Mouse (Mus musculus) heart, adult 2 months (tissue): Measurements from ENCODE around the gene Cdh16. TPM values are rescaled to one million over a fixed set of nuclear protein-coding genes. Genes with fewer than 3 reads are reported as not detected.

Experiments used
- DNase-seq, 2 experiments: peaks; one replicate each; pipeline ENCODE4 v3.0.0; 2021
- H3K27ac ChIP-seq: fragments of 200-600 bp; 2 replicates; pipeline ENCODE4 v1.8.1; 2022
- H3K27me3 ChIP-seq: fragments of 200-500 bp; 2 replicates; pipeline ENCODE4 v1.6.1; 2012; ENCODE audit warnings: mild to moderate bottlenecking, low read length, inconsistent platforms, mixed read lengths; ENCODE audit not compliant: control insufficient read depth, insufficient read depth
- H3K36me3 ChIP-seq: fragments of 200-500 bp; 2 replicates; pipeline ENCODE4 v1.6.1; 2012; ENCODE audit warnings: low read length, inconsistent platforms; ENCODE audit not compliant: control insufficient read depth, insufficient read depth
- H3K4me1 ChIP-seq: fragments of 200-500 bp; 2 replicates; pipeline ENCODE4 v1.6.1; 2011; ENCODE audit warnings: low read length; ENCODE audit not compliant: control insufficient read depth, insufficient read depth
- H3K4me3 ChIP-seq: fragments of 200-600 bp; 2 replicates; pipeline ENCODE4 v1.8.1; 2022
- H3K79me2 ChIP-seq: fragments of 200-500 bp; replicated peaks from 2 replicates; pipeline ENCODE4 v1.6.1; 2012; ENCODE audit warnings: mild to moderate bottlenecking, inconsistent platforms, low read length, moderate library complexity, mixed read lengths; ENCODE audit not compliant: control insufficient read depth, insufficient read depth
- H3K9ac ChIP-seq: fragments of 200-500 bp; 2 replicates; pipeline ENCODE4 v1.6.1; 2012; ENCODE audit warnings: low read depth, mild to moderate bottlenecking, control low read depth, inconsistent platforms, low read length, mixed read lengths
- CTCF ChIP-seq: fragments of 200-600 bp; IDR thresholded peaks from 2 replicates; pipeline ENCODE4 v1.8.1; 2022; ENCODE audit warnings: antibody characterized with exemption, mild to moderate bottlenecking, moderate library complexity
- EP300 ChIP-seq: fragments of 200-500 bp; IDR thresholded peaks from 2 replicates; pipeline ENCODE4 v1.6.1; 2011; ENCODE audit warnings: low read depth, low read length, control low read depth; ENCODE audit not compliant: insufficient read depth
- POLR2A ChIP-seq: fragments of 200-500 bp; IDR thresholded peaks from 2 replicates; pipeline ENCODE4 v1.6.1; 2011; ENCODE audit warnings: mild to moderate bottlenecking, low read depth, low read length, control low read depth; ENCODE audit not compliant: insufficient read depth
- WGBS: fragments of 180-500 bp; shearing (Covaris S2); methylation state at CpG from one replicate; pipeline ENCODE4 v1.1.7; 2018; 5-methylcytosine and 5-hydroxymethylcytosine counted together
- intact Hi-C: fragments of 180-260 bp; cut with DNase I; formaldehyde crosslinking; loops from one replicate; pipeline ENCODE4 v1.15.1; 2025
- polyA plus RNA-seq: library from polyadenylated mRNA; depleted of rRNA; stranded (reverse); fragments of >200 nt; gene quantifications from 2 replicates; pipeline ENCODE4 v1.2.3, GENCODE M21; 2012; rRNA removed
- total RNA-seq, 2 experiments: library from RNA; stranded (reverse); gene quantifications; 2 replicates each; pipeline ENCODE4 v1.2.3; 2021

Gene Cdh16
- total and polyA plus RNA-seq, 3 experiments: 3.3 to 7.1 (median 4.3) TPM

GRCm38 (mm10) chr8:104569559-104569958 lies 54.6 kb downstream of the Cdh16 start:
- Histone ChIP-seq H3K79me2 (no peaks in the 10 kb centered on the region), H3K27me3 (no peaks in the 10 kb centered on the region), H3K4me3 (no peak overlapping the region), H3K27ac (peak overlapping the region; percentile 23), H3K36me3 (no peaks in the 10 kb centered on the region), H3K4me1 (peaks cover 1% of the 10 kb centered on the region; the same call in 1 of the 2 replicates), H3K9ac (no peak overlapping the region)
- TF ChIP-seq POLR2A (no peak), EP300 (no peak), CTCF (peak; percentile 72)
- WGBS: 20% methylated on average over 1 of the region's 1 CpGs
- peak; percentile 29 to 39 for DNase-seq
- intact Hi-C loops: loop anchor here (10.0 kb wide), 1 partner anchor 465 kb away; the partner anchor contains the start of gene Cdh5

GRCm38 (mm10) chr8:104565457-104565798 lies 58.8 kb downstream of the Cdh16 start:
- intact Hi-C loops: loop anchor here (1.0 to 10.0 kb wide), 2 partner anchors 31 to 461 kb away; partner anchors contain the start of genes Car7, Cdh5 and Nae1
- Histone ChIP-seq H3K4me1 (peaks cover 1% of the 10 kb centered on the region; the same call in 1 of the 2 replicates), H3K79me2 (no peaks in the 10 kb centered on the region), H3K9ac (no peak overlapping the region), H3K27me3 (no peaks in the 10 kb centered on the region), H3K27ac (no peak overlapping the region), H3K4me3 (no peak overlapping the region), H3K36me3 (no peaks in the 10 kb centered on the region)
- WGBS: 91% methylated on average over 5 of the region's 5 CpGs
- DNase-seq: no peak
- TF ChIP-seq CTCF (no peak), POLR2A (no peak), EP300 (no peak)

- Histone ChIP-seq H3K4me1 (peaks cover 1% of the 10 kb centered on the region; the same call in 1 of the 2 replicates), H3K4me3 (no peak overlapping the region), H3K36me3 (no peaks in the 10 kb centered on the region), H3K79me2 (no peaks in the 10 kb centered on the region), H3K27me3 (no peaks in the 10 kb centered on the region), H3K27ac (no peak overlapping the region), H3K9ac (no peak overlapping the region)
- DNase-seq: peak; percentile 85 to 86
- intact Hi-C loops: loop anchor here (1.0 to 10.0 kb wide), 2 partner anchors 31 to 460 kb away; partner anchors contain the start of genes Car7, Cdh5 and Nae1
- 14% methylated on average over 22 of the region's 22 CpGs for WGBS
- TF ChIP-seq POLR2A: no peak
- peak; percentile 77 for TF ChIP-seq CTCF
- TF ChIP-seq EP300: peak; percentile 92
Measured at GRCm38 (mm10) chr8:104564633-104565456, 59.4 kb downstream of the Cdh16 start.

GRCm38 (mm10) chr8:104560731-104561130 lies 63.5 kb downstream of the Cdh16 start:
- Histone ChIP-seq H3K27ac (no peak overlapping the region), H3K4me3 (no peak overlapping the region), H3K79me2 (no peaks in the 10 kb centered on the region), H3K9ac (no peak overlapping the region), H3K4me1 (peaks cover 1% of the 10 kb centered on the region; the same call in 1 of the 2 replicates), H3K36me3 (no peaks in the 10 kb centered on the region), H3K27me3 (no peaks in the 10 kb centered on the region)
- intact Hi-C loops: loop anchor here (10.0 kb wide), 1 partner anchor 456 kb away; the partner anchor contains the start of gene Cdh5
- DNase-seq: no peak
- TF ChIP-seq EP300 (no peak), CTCF (no peak), POLR2A (no peak)

GRCm38 (mm10) chr8:104557226-104557625 lies 67.0 kb downstream of the Cdh16 start:
- Histone ChIP-seq H3K36me3 (no peaks in the 10 kb centered on the region), H3K9ac (no peak overlapping the region), H3K27me3 (no peaks in the 10 kb centered on the region), H3K4me3 (no peak overlapping the region), H3K4me1 (peaks cover 3% of the 10 kb centered on the region), H3K27ac (no peak overlapping the region), H3K79me2 (no peaks in the 10 kb centered on the region)
- WGBS: 70% methylated on average over 7 of the region's 7 CpGs
- intact Hi-C loops: no loop called here
- TF ChIP-seq CTCF (no peak), POLR2A (no peak), EP300 (no peak)
- no peak for DNase-seq

- peak in 1 of 2 experiments; percentile 11 for DNase-seq
- Histone ChIP-seq H3K4me3 (no peak overlapping the region), H3K36me3 (no peaks in the 10 kb centered on the region), H3K9ac (no peak overlapping the region), H3K4me1 (peaks cover 3% of the 10 kb centered on the region), H3K79me2 (no peaks in the 10 kb centered on the region), H3K27ac (peak overlapping the region; percentile 28; the same call in 1 of the 2 replicates), H3K27me3 (no peaks in the 10 kb centered on the region)
- intact Hi-C loops: no loop called here
- TF ChIP-seq POLR2A (no peak), EP300 (no peak), CTCF (no peak)
- WGBS: 35% methylated on average over 4 of the region's 4 CpGs
Measured at GRCm38 (mm10) chr8:104555191-104555590, 69.0 kb downstream of the Cdh16 start.

Other genes starting within 250 kb of the Cdh16 start
- 10 to 100 TPM; 10.0 to 11.4 TPM for gene Cmtm4, start 228.6 kb downstream of the Cdh16 start, total RNA-seq
- 7.3 and 13.4 TPM in 2 replicates for gene Cmtm4, start 228.6 kb downstream of the Cdh16 start, polyA plus RNA-seq
- gene Dync1li2, start 181.3 kb downstream of the Cdh16 start, total RNA-seq: 100 to 1,000 TPM in 1 of 2 experiments, 10 to 100 TPM in 1; 86.8 to 107 TPM
- 20.2 and 38.5 TPM in 2 replicates for gene Dync1li2, start 181.3 kb downstream of the Cdh16 start, polyA plus RNA-seq
- gene Terb1, start 114.5 kb downstream of the Cdh16 start, total RNA-seq: not detected
- not detected in 2 replicates for gene Terb1, start 114.5 kb downstream of the Cdh16 start, polyA plus RNA-seq
- gene Nae1, start 89.8 kb downstream of the Cdh16 start, total RNA-seq: 10 to 100 TPM; 27.0 to 31.4 TPM
- gene Nae1, start 89.8 kb downstream of the Cdh16 start, polyA plus RNA-seq: 11.0 and 28.0 TPM in 2 replicates
- 1 to 10 TPM; 2.0 to 2.9 TPM for gene Car7, start 89.7 kb downstream of the Cdh16 start, total RNA-seq
- 9.3 and 11.2 TPM in 2 replicates for gene Car7, start 89.7 kb downstream of the Cdh16 start, polyA plus RNA-seq
- gene Pdp2, start 32.9 kb downstream of the Cdh16 start, total RNA-seq: 10 to 100 TPM; 18.4 to 35.8 TPM
- gene Pdp2, start 32.9 kb downstream of the Cdh16 start, polyA plus RNA-seq: 10.0 and 18.8 TPM in 2 replicates
- 100 to 1,000 TPM; 123 to 414 TPM for gene Rrad, start 6.9 kb upstream of the Cdh16 start, total RNA-seq
- gene Rrad, start 6.9 kb upstream of the Cdh16 start, polyA plus RNA-seq: 205 and 316 TPM in 2 replicates
- gene Ciao2b, start 17.6 kb upstream of the Cdh16 start, total RNA-seq: 10 to 100 TPM; 63.9 to 66.9 TPM
- gene Ciao2b, start 17.6 kb upstream of the Cdh16 start, polyA plus RNA-seq: 51.6 and 58.1 TPM in 2 replicates
- not detected for gene Ces2a, start 109.6 kb upstream of the Cdh16 start, total RNA-seq
- 0.18 TPM in 1 of 2 replicates, not detected in the other for gene Ces2a, start 109.6 kb upstream of the Cdh16 start, polyA plus RNA-seq
- under 1 TPM; 0.16 to 0.32 TPM for gene Ces2b, start 207.2 kb upstream of the Cdh16 start, total RNA-seq
- gene Ces2b, start 207.2 kb upstream of the Cdh16 start, polyA plus RNA-seq: 0.06 and 0.15 TPM in 2 replicates
- gene Ces2c, start 222.7 kb upstream of the Cdh16 start, total RNA-seq: not detected
- gene Ces2c, start 222.7 kb upstream of the Cdh16 start, polyA plus RNA-seq: not detected in 2 replicates